Mouse (Mus musculus): Measurements from ENCODE around the gene Ufc1.

The Ufc1 gene

GRCm38 (mm10) chr1:171271196-171271595 lies 23.6 kb downstream of the Ufc1 start:
- DNase-seq (ENCODE audit: low spot score): no peak

GRCm38 (mm10) chr1:171270573-171270900 lies 24.3 kb downstream of the Ufc1 start:
- DNase-seq (ENCODE audit: low spot score): no peak

- DNase-seq (ENCODE audit: low spot score): peak; percentile 77
These were observed 24.8 kb downstream of the Ufc1 start, which contains the start of gene B4galt3 for GRCm38 (mm10) chr1:171269848-171270572. Gene B4galt3, plus strand, starts transcription at chr1:171270328.

- DNase-seq (ENCODE audit: low spot score): peak; percentile 38
These were observed 26.5 kb downstream of the Ufc1 start for GRCm38 (mm10) chr1:171268341-171268740.

GRCm38 (mm10) chr1:171265971-171266744 lies 28.7 kb downstream of the Ufc1 start:
- DNase-seq (ENCODE audit: low spot score): no peak

- no peak for DNase-seq (ENCODE audit: low spot score)
These were observed 31.0 kb downstream of the Ufc1 start for GRCm38 (mm10) chr1:171263666-171264461.

- peak; percentile 79 for DNase-seq (ENCODE audit: low spot score)
These were observed 31.6 kb downstream of the Ufc1 start for GRCm38 (mm10) chr1:171263185-171263611.

GRCm38 (mm10) chr1:171262594-171263130 lies 32.2 kb downstream of the Ufc1 start:
- DNase-seq (ENCODE audit: low spot score): peak; percentile 88

GRCm38 (mm10) chr1:171260316-171260715 lies 34.5 kb downstream of the Ufc1 start:
- no peak for DNase-seq (ENCODE audit: low spot score)

- no peak for DNase-seq (ENCODE audit: low spot score)
These were observed 35.9 kb downstream of the Ufc1 start for GRCm38 (mm10) chr1:171258921-171259320.

- no peak for DNase-seq (ENCODE audit: low spot score)
These were observed 37.0 kb downstream of the Ufc1 start for GRCm38 (mm10) chr1:171257781-171258180.

GRCm38 (mm10) chr1:171256937-171257548 lies 37.8 kb downstream of the Ufc1 start:
- peak; percentile 85 for DNase-seq (ENCODE audit: low spot score)

- DNase-seq (ENCODE audit: low spot score): no peak
These were observed 38.6 kb downstream of the Ufc1 start for GRCm38 (mm10) chr1:171256095-171256818.

- no peak for DNase-seq (ENCODE audit: low spot score)
These were observed 42.4 kb downstream of the Ufc1 start for GRCm38 (mm10) chr1:171252415-171252814.

- peak; percentile 80 for DNase-seq (ENCODE audit: low spot score)
These were observed 43.1 kb downstream of the Ufc1 start for GRCm38 (mm10) chr1:171251594-171252324.

- DNase-seq (ENCODE audit: low spot score): no peak
These were observed 43.9 kb downstream of the Ufc1 start, which contains the start of gene Ndufs2 for GRCm38 (mm10) chr1:171250680-171251593. Gene Ndufs2, minus strand, starts transcription at chr1:171251388.

- peak; percentile 52 for DNase-seq (ENCODE audit: low spot score)
These were observed 44.8 kb downstream of the Ufc1 start, which contains the start of gene Adamts4 for GRCm38 (mm10) chr1:171249913-171250600. Gene Adamts4, plus strand, starts transcription at chr1:171250421.
